Mouse (Mus musculus): ENCODE measurements at regions not wholly inside any gene's neighbourhood (a gene's known extent, or its start where the extent isn't known, plus 50 kb on each side); places are given as distances from the start of the nearest gene placed in this dataset.

DNA sequence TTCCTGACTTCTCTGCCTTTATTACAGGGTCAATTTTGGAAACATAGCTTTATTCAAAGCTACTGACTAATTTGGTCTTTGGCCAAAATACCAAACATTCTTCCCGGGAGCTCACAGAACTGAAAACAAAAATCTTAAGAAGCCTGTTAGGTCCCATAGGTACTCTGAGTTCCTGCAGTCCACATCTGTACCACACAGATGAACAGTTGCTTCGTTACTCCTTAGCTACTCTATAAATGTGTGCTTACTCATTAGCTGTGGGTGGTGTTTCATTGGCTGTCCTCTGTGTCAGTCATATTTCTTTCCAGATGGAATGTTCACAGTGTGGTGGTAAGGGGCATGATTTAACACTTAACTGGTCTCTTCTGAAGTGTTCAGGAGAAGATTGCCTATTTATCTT, 70.3 kb upstream of the Col11a1 start:
- no peak for TF ChIP-seq POLR2A (IDR thresholded peaks at IDR 0.05; ENCODE audit: insufficient read depth, low read depth, low read length)
- H3K27ac ChIP-seq, result no peak overlapping the region
- 50% methylated on average over 2 of the region's 2 CpGs for WGBS
- no peaks in the 10 kb centered on the region for H3K79me2 ChIP-seq (replicated peaks; ENCODE audit: control insufficient read depth, insufficient read depth, low read length)
- no peaks in the 10 kb centered on the region; the same call in 1 of the 2 replicates for H3K27me3 ChIP-seq (ENCODE audit: control insufficient read depth, insufficient read depth, low read length)
- DNase-seq, result no peak
- no peaks in the 10 kb centered on the region for H3K36me3 ChIP-seq (ENCODE audit: control insufficient read depth, insufficient read depth, low read length)
- H3K9ac ChIP-seq (ENCODE audit: low read depth, low read length), result no peak overlapping the region
- H3K4me3 ChIP-seq, result no peak overlapping the region
- intact Hi-C loops (cut with DNase I), result no loop called here
- H3K4me1 ChIP-seq (ENCODE audit: control insufficient read depth, insufficient read depth, low read length), result no peaks in the 10 kb centered on the region

Data from heart, adult 2 months (tissue).